Mouse (Mus musculus) myocyte (in vitro differentiated cells): ENCODE data around the gene Iqch. TPM values are rescaled to one million over a fixed set of nuclear protein-coding genes. Genes with fewer than 3 reads are reported as not detected.

Source experiments
- H3K27me3 ChIP-seq: one replicate; pipeline ENCODE4 v1.6.1; 2011; ENCODE audit not compliant: control insufficient read depth, insufficient read depth, insufficient read length
- H3K36me3 ChIP-seq: one replicate; pipeline ENCODE4 v1.6.1; 2011; ENCODE audit not compliant: control insufficient read depth, insufficient read depth
- H3K4me2 ChIP-seq: one replicate; pipeline ENCODE4 v1.6.1; 2011; ENCODE audit warnings: low read depth, control low read depth
- H3K4me3 ChIP-seq: one replicate; pipeline ENCODE4 v1.5.1; 2011; ENCODE audit warnings: mild to moderate bottlenecking, control low read depth, moderate library complexity
- H3K79me2 ChIP-seq: one replicate; pipeline ENCODE4 v1.6.1; 2011; ENCODE audit not compliant: control insufficient read depth, insufficient read depth
- H3ac ChIP-seq: one replicate; pipeline ENCODE4 v1.6.1; 2011; ENCODE audit not compliant: control insufficient read depth, insufficient read length
- CEBPB ChIP-seq: IDR thresholded peaks from 2 replicates; pipeline ENCODE4 v1.6.1; 2011; ENCODE audit warnings: mild to moderate bottlenecking, moderate library complexity; ENCODE audit not compliant: poor library complexity, insufficient read depth, severe bottlenecking
- E2F4 ChIP-seq: IDR thresholded peaks from one replicate; pipeline ENCODE4 v1.6.1; 2011; ENCODE audit warnings: mild to moderate bottlenecking, control low read depth, moderate library complexity; ENCODE audit not compliant: insufficient read depth
- MAX ChIP-seq: IDR thresholded peaks from one replicate; pipeline ENCODE4 v1.6.1; 2011; ENCODE audit warnings: low read depth, mild to moderate bottlenecking, control low read depth
- MYOD1 ChIP-seq, 3 experiments: IDR thresholded peaks; one replicate each; pipeline ENCODE4 v1.6.1; 2011; ENCODE audit warnings: control low read depth in 2 of 3, low read depth in 2 of 3, mild to moderate bottlenecking in 2 of 3, moderate library complexity in 1 of 3; ENCODE audit not compliant: insufficient read length in 2 of 3, control insufficient read depth in 1 of 3
- MYOG ChIP-seq, 3 experiments: IDR thresholded peaks; one replicate each; pipeline ENCODE4 v1.6.1; 2011; ENCODE audit warnings: control low read depth in 2 of 3, low read depth in 2 of 3, mild to moderate bottlenecking in 2 of 3; ENCODE audit not compliant: insufficient read length in 2 of 3, control insufficient read depth in 1 of 3, insufficient read depth in 1 of 3
- POLR2A ChIP-seq: IDR thresholded peaks from one replicate; pipeline ENCODE4 v1.6.1; 2011; ENCODE audit warnings: low read depth, mild to moderate bottlenecking, control low read depth, moderate library complexity; ENCODE audit not compliant: insufficient read length
- POLR2AphosphoS2 ChIP-seq: IDR thresholded peaks from one replicate; pipeline ENCODE4 v1.6.1; 2011; ENCODE audit warnings: low read depth, control low read depth; ENCODE audit not compliant: insufficient read length
- REST ChIP-seq: IDR thresholded peaks from one replicate; pipeline ENCODE4 v1.6.1; 2011; ENCODE audit warnings: mild to moderate bottlenecking, control low read depth, moderate library complexity; ENCODE audit not compliant: insufficient read depth, insufficient read length
- SRF ChIP-seq: IDR thresholded peaks from one replicate; pipeline ENCODE4 v1.6.1; 2011; ENCODE audit warnings: low read depth; ENCODE audit not compliant: control insufficient read depth, insufficient read length
- TCF12 ChIP-seq: IDR thresholded peaks from one replicate; pipeline ENCODE4 v1.6.1; 2011; ENCODE audit warnings: mild to moderate bottlenecking, control low read depth; ENCODE audit not compliant: poor library complexity, insufficient read depth, severe bottlenecking
- TCF3 ChIP-seq: IDR thresholded peaks from one replicate; pipeline ENCODE4 v1.6.1; 2011; ENCODE audit warnings: low read depth, control low read depth; ENCODE audit not compliant: insufficient read length
- USF1 ChIP-seq: IDR thresholded peaks from one replicate; pipeline ENCODE4 v1.6.1; 2011; ENCODE audit warnings: low read depth, mild to moderate bottlenecking, control low read depth, moderate library complexity
- polyA plus RNA-seq: library from polyadenylated mRNA; unstranded; fragments of >200 nt; fragmentation: generic; extraction: Trizol; gene quantifications from one replicate; pipeline ENCODE4 v1.2.1, GENCODE M21; 2012; ENCODE audit warnings: missing spikeins

Iqch gene
- polyA plus RNA-seq, 1 experiment = not detected

DNA sequence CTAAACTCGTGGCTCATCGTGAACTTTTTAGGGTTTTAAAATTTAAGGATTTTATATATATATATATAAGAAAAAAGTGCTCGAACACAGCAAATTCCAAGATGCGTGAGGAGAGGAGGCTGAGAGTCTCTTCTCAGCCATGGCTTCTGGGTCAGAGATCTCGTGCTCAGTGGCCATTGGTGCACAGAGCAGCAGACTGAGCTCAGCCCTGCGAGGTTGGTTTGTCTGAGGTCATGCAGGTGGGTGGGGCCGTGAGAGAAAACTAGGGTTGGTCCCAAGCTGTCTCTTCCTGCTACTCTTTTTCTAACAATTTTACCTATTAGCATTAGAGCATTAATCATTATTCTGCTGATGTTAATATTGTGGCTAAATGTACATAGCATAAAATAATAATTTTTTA lies 31.0 kb upstream of the Iqch start:
- H3K36me3 ChIP-seq = peaks cover 12% of the 10 kb centered on the region
- H3ac ChIP-seq = no peak overlapping the region
- no peak overlapping the region for H3K4me3 ChIP-seq
- no peaks in the 10 kb centered on the region for H3K27me3 ChIP-seq
- no peaks in the 10 kb centered on the region for H3K79me2 ChIP-seq
- TF ChIP-seq POLR2AphosphoS2 = no peak
- TF ChIP-seq SRF = no peak
- no peak for TF ChIP-seq CEBPB
- TF ChIP-seq MAX = no peak
- no peak for TF ChIP-seq REST
- TF ChIP-seq MYOG (IDR thresholded peaks at IDR 0.05; ENCODE audit: control insufficient read depth in 1 of 3, insufficient read depth in 1 of 3, insufficient read length in 2 of 3, low read depth in 2 of 3) = no peak
- no peak for TF ChIP-seq TCF3
- no peak for TF ChIP-seq E2F4
- TF ChIP-seq POLR2A = no peak
- no peak for TF ChIP-seq MYOD1 (IDR thresholded peaks at IDR 0.05; ENCODE audit: control insufficient read depth in 1 of 3, insufficient read length in 2 of 3, low read depth in 2 of 3)
- TF ChIP-seq USF1 = no peak
- TF ChIP-seq TCF12 = no peak
- no peak overlapping the region for H3K4me2 ChIP-seq

DNA sequence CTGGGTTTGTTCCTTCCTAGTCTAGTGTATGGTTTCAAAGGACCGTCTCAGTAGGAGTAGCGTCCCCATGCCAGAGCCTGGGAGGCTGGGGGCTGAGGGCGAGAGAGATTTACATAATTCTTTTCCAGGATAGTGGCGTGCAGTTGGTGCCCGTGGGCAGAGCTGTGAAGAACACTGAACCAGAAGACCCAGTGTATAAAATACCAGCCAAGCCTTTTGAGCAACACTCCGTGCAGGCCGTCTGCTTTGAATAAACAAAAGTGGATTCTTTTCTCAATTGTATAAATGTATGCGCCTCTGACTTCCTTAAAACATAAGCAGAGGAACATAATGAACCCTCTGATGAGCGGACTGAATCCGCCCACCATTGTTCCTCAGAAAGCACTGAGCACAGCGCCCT lies 30.6 kb upstream of the Iqch start:
- H3K27me3 ChIP-seq = no peaks in the 10 kb centered on the region
- peaks cover 13% of the 10 kb centered on the region for H3K36me3 ChIP-seq
- no peaks in the 10 kb centered on the region for H3K79me2 ChIP-seq
- no peak overlapping the region for H3K4me2 ChIP-seq
- no peak overlapping the region for H3ac ChIP-seq
- no peak overlapping the region for H3K4me3 ChIP-seq
- TF ChIP-seq MYOG (IDR thresholded peaks at IDR 0.05; ENCODE audit: control insufficient read depth in 1 of 3, insufficient read depth in 1 of 3, insufficient read length in 2 of 3, low read depth in 2 of 3) = no peak
- no peak for TF ChIP-seq USF1
- no peak for TF ChIP-seq POLR2A
- TF ChIP-seq E2F4 = no peak

GRCm38 (mm10) chr9:63632045-63632444 lies 29.8 kb upstream of the Iqch start:
- Histone ChIP-seq H3K4me3 (no peak overlapping the region), H3K27me3 (no peaks in the 10 kb centered on the region), H3K4me2 (no peak overlapping the region), H3K36me3 (peaks cover 13% of the 10 kb centered on the region), H3ac (no peak overlapping the region), H3K79me2 (no peaks in the 10 kb centered on the region)
- no peak for TF ChIP-seq MAX
- no peak for TF ChIP-seq MYOD1 (IDR thresholded peaks at IDR 0.05; ENCODE audit: control insufficient read depth in 1 of 3, insufficient read length in 2 of 3, low read depth in 2 of 3)
- no peak for TF ChIP-seq USF1
- TF ChIP-seq MYOG (IDR thresholded peaks at IDR 0.05; ENCODE audit: control insufficient read depth in 1 of 3, insufficient read depth in 1 of 3, insufficient read length in 2 of 3, low read depth in 2 of 3) = no peak
- TF ChIP-seq CEBPB = no peak
- no peak for TF ChIP-seq POLR2AphosphoS2
- no peak for TF ChIP-seq REST
- no peak for TF ChIP-seq SRF
- no peak for TF ChIP-seq TCF3
- TF ChIP-seq TCF12 = no peak
- no peak for TF ChIP-seq POLR2A
- no peak for TF ChIP-seq E2F4

GRCm38 (mm10) chr9:63625090-63625756 lies 22.9 kb upstream of the Iqch start:
- H3K36me3 ChIP-seq = peaks cover 23% of the 10 kb centered on the region

GRCm38 (mm10) chr9:63623895-63624569 lies 21.7 kb upstream of the Iqch start:
- Histone ChIP-seq H3K4me3 (no peak overlapping the region), H3K79me2 (no peaks in the 10 kb centered on the region), H3K36me3 (peaks cover 23% of the 10 kb centered on the region), H3ac (no peak overlapping the region), H3K27me3 (no peaks in the 10 kb centered on the region), H3K4me2 (no peak overlapping the region)
- TF ChIP-seq REST = no peak
- no peak for TF ChIP-seq USF1
- no peak for TF ChIP-seq TCF3
- no peak for TF ChIP-seq SRF
- no peak for TF ChIP-seq MAX

More at GRCm38 (mm10) chr9:63625090-63625756, 22.9 kb upstream of the Iqch start:
- TF ChIP-seq TCF12 (no peak), MYOD1 (IDR thresholded peaks at IDR 0.05; ENCODE audit: control insufficient read depth in 1 of 3, insufficient read length in 2 of 3, low read depth in 2 of 3) (no peak), MAX (no peak), REST (no peak)
- Histone ChIP-seq H3K4me2 (no peak overlapping the region), H3K79me2 (no peaks in the 10 kb centered on the region), H3ac (no peak overlapping the region), H3K4me3 (no peak overlapping the region), H3K27me3 (no peaks in the 10 kb centered on the region)
